Mouse (Mus musculus): Measurements from ENCODE around the gene Sobp. TPM values are rescaled to one million over a fixed set of nuclear protein-coding genes. Genes with fewer than 3 reads are reported as not detected.

Sobp gene
- polyA plus RNA-seq, 1 experiment = 1.8 TPM

- no peaks in the 10 kb centered on the region for H3K36me3 ChIP-seq (ENCODE audit: control insufficient read depth, insufficient read depth, low read length)
- H3K4me3 ChIP-seq (ENCODE audit: control insufficient read depth, low read depth, low read length) = no peak overlapping the region
- no peak overlapping the region for H3K27ac ChIP-seq (ENCODE audit: control insufficient read depth, insufficient read depth, low read depth, low read length)
- no peak for TF ChIP-seq POLR2A (IDR thresholded peaks at IDR 0.05; ENCODE audit: control insufficient read depth, low read depth, low read length)
- H3K4me1 ChIP-seq (ENCODE audit: control insufficient read depth, insufficient read depth, low read length) = no peaks in the 10 kb centered on the region
- no peaks in the 10 kb centered on the region for H3K27me3 ChIP-seq (ENCODE audit: control insufficient read depth, insufficient read depth, low read length)
These were observed 101.0 kb downstream of the Sobp start for GRCm38 (mm10) chr10:43073281-43073680.

- no peak overlapping the region for H3K4me3 ChIP-seq (ENCODE audit: control insufficient read depth, low read depth, low read length)
- H3K27me3 ChIP-seq (ENCODE audit: control insufficient read depth, insufficient read depth, low read length) = no peaks in the 10 kb centered on the region
- H3K27ac ChIP-seq (ENCODE audit: control insufficient read depth, insufficient read depth, low read depth, low read length) = no peak overlapping the region
- no peaks in the 10 kb centered on the region for H3K36me3 ChIP-seq (ENCODE audit: control insufficient read depth, insufficient read depth, low read length)
- no peak for TF ChIP-seq CTCF (IDR thresholded peaks at IDR 0.05; ENCODE audit: control insufficient read depth, insufficient read depth, insufficient replicate concordance, low read depth, low read length)
- TF ChIP-seq POLR2A (IDR thresholded peaks at IDR 0.05; ENCODE audit: control insufficient read depth, low read depth, low read length) = no peak
- no peaks in the 10 kb centered on the region for H3K4me1 ChIP-seq (ENCODE audit: control insufficient read depth, insufficient read depth, low read length)
These were observed 103.4 kb downstream of the Sobp start for GRCm38 (mm10) chr10:43070893-43071292.

GRCm38 (mm10) chr10:43065331-43065730, 109.0 kb downstream of the Sobp start:
- Histone ChIP-seq H3K4me1 (ENCODE audit: control insufficient read depth, insufficient read depth, low read length) (no peaks in the 10 kb centered on the region), H3K27me3 (ENCODE audit: control insufficient read depth, insufficient read depth, low read length) (no peaks in the 10 kb centered on the region), H3K36me3 (ENCODE audit: control insufficient read depth, insufficient read depth, low read length) (no peaks in the 10 kb centered on the region), H3K4me3 (ENCODE audit: control insufficient read depth, low read depth, low read length) (no peak overlapping the region), H3K27ac (ENCODE audit: control insufficient read depth, insufficient read depth, low read depth, low read length) (no peak overlapping the region)
- TF ChIP-seq CTCF (IDR thresholded peaks at IDR 0.05; ENCODE audit: control insufficient read depth, insufficient read depth, insufficient replicate concordance, low read depth, low read length) (no peak), POLR2A (IDR thresholded peaks at IDR 0.05; ENCODE audit: control insufficient read depth, low read depth, low read length) (no peak)

- Histone ChIP-seq H3K27ac (ENCODE audit: control insufficient read depth, insufficient read depth, low read depth, low read length) (no peak overlapping the region), H3K4me3 (ENCODE audit: control insufficient read depth, low read depth, low read length) (no peak overlapping the region), H3K4me1 (ENCODE audit: control insufficient read depth, insufficient read depth, low read length) (no peaks in the 10 kb centered on the region), H3K36me3 (ENCODE audit: control insufficient read depth, insufficient read depth, low read length) (no peaks in the 10 kb centered on the region), H3K27me3 (ENCODE audit: control insufficient read depth, insufficient read depth, low read length) (no peaks in the 10 kb centered on the region)
- TF ChIP-seq POLR2A (IDR thresholded peaks at IDR 0.05; ENCODE audit: control insufficient read depth, low read depth, low read length) (no peak), CTCF (IDR thresholded peaks at IDR 0.05; ENCODE audit: control insufficient read depth, insufficient read depth, insufficient replicate concordance, low read depth, low read length) (no peak)
These were observed 112.7 kb downstream of the Sobp start for GRCm38 (mm10) chr10:43061519-43062105.

GRCm38 (mm10) chr10:43055405-43055804, 118.9 kb downstream of the Sobp start:
- TF ChIP-seq CTCF (IDR thresholded peaks at IDR 0.05; ENCODE audit: control insufficient read depth, insufficient read depth, insufficient replicate concordance, low read depth, low read length) = no peak
- TF ChIP-seq POLR2A (IDR thresholded peaks at IDR 0.05; ENCODE audit: control insufficient read depth, low read depth, low read length) = no peak
- no peaks in the 10 kb centered on the region for H3K36me3 ChIP-seq (ENCODE audit: control insufficient read depth, insufficient read depth, low read length)
- no peaks in the 10 kb centered on the region for H3K4me1 ChIP-seq (ENCODE audit: control insufficient read depth, insufficient read depth, low read length)
- H3K27me3 ChIP-seq (ENCODE audit: control insufficient read depth, insufficient read depth, low read length) = no peaks in the 10 kb centered on the region
- no peak overlapping the region for H3K4me3 ChIP-seq (ENCODE audit: control insufficient read depth, low read depth, low read length)
- no peak overlapping the region for H3K27ac ChIP-seq (ENCODE audit: control insufficient read depth, insufficient read depth, low read depth, low read length)

- H3K27ac ChIP-seq (ENCODE audit: control insufficient read depth, insufficient read depth, low read depth, low read length) = no peak overlapping the region
- H3K4me1 ChIP-seq (ENCODE audit: control insufficient read depth, insufficient read depth, low read length) = no peaks in the 10 kb centered on the region
- H3K4me3 ChIP-seq (ENCODE audit: control insufficient read depth, low read depth, low read length) = no peak overlapping the region
- no peaks in the 10 kb centered on the region for H3K36me3 ChIP-seq (ENCODE audit: control insufficient read depth, insufficient read depth, low read length)
- no peaks in the 10 kb centered on the region for H3K27me3 ChIP-seq (ENCODE audit: control insufficient read depth, insufficient read depth, low read length)
- no peak for TF ChIP-seq POLR2A (IDR thresholded peaks at IDR 0.05; ENCODE audit: control insufficient read depth, low read depth, low read length)
- no peak for TF ChIP-seq CTCF (IDR thresholded peaks at IDR 0.05; ENCODE audit: control insufficient read depth, insufficient read depth, insufficient replicate concordance, low read depth, low read length)
These were observed 119.6 kb downstream of the Sobp start for GRCm38 (mm10) chr10:43054776-43055175.

- Histone ChIP-seq H3K4me1 (ENCODE audit: control insufficient read depth, insufficient read depth, low read length) (no peaks in the 10 kb centered on the region), H3K27me3 (ENCODE audit: control insufficient read depth, insufficient read depth, low read length) (no peaks in the 10 kb centered on the region), H3K36me3 (ENCODE audit: control insufficient read depth, insufficient read depth, low read length) (no peaks in the 10 kb centered on the region), H3K4me3 (ENCODE audit: control insufficient read depth, low read depth, low read length) (no peak overlapping the region), H3K27ac (ENCODE audit: control insufficient read depth, insufficient read depth, low read depth, low read length) (no peak overlapping the region)
- no peak for TF ChIP-seq POLR2A (IDR thresholded peaks at IDR 0.05; ENCODE audit: control insufficient read depth, low read depth, low read length)
- no peak for TF ChIP-seq CTCF (IDR thresholded peaks at IDR 0.05; ENCODE audit: control insufficient read depth, insufficient read depth, insufficient replicate concordance, low read depth, low read length)
These were observed 120.3 kb downstream of the Sobp start for GRCm38 (mm10) chr10:43053861-43054560.

Data from testis, adult 2 months (tissue).